Mouse (Mus musculus) adrenal gland, adult 10 weeks (tissue): ENCODE results near the gene Vmn2r63. TPM values are rescaled to one million over a fixed set of nuclear protein-coding genes. Genes with fewer than 3 reads are reported as not detected.

Source experiments
- polyA plus RNA-seq: library from polyadenylated mRNA; stranded (reverse); fragments of 350-450 nt; fragmentation: Illumina TruSeq; extraction: RNeasy Lipid Tissue Mini Kit (QIAGEN cat#74804); gene quantifications from one replicate; pipeline ENCODE4 v1.2.3, GENCODE M21; 2014; ENCODE audit warnings: low read depth, low replicate concordance

Gene Vmn2r63
- polyA plus RNA-seq = not detected

GRCm38 (mm10) chr7:42933722-42934121 lies at the start of gene Vmn2r63:
Gene Vmn2r63 (minus strand): TSS chr7:42933822.

GRCm38 (mm10) chr7:42866801-42867458 lies 66.7 kb downstream of the Vmn2r63 start, which contains the start of gene Gm2381:
Gene Gm2381 (minus strand): TSS chr7:42867234.

Other genes starting within 250 kb of the Vmn2r63 start
- 23.0 TPM for gene Zfp975, start 241.1 kb downstream of the Vmn2r63 start, polyA plus RNA-seq
- gene Gm17067, start 206.8 kb downstream of the Vmn2r63 start, polyA plus RNA-seq = not detected
- gene Vmn2r62, start 140.3 kb downstream of the Vmn2r63 start, polyA plus RNA-seq = not detected
- gene Gm2381, start 66.6 kb downstream of the Vmn2r63 start, polyA plus RNA-seq = not detected
- gene Gm9268, start 84.9 kb upstream of the Vmn2r63 start, polyA plus RNA-seq = not detected
- gene Zfp936, start 180.4 kb upstream of the Vmn2r63 start, polyA plus RNA-seq = not detected